Mouse (Mus musculus) erythroblast, embryonic 14.5 days (primary cell): ENCODE measurements around the gene B430218F22Rik.

ENCODE experiments used
- GATA1 ChIP-seq: IDR thresholded peaks from 2 replicates; pipeline ENCODE4 v1.6.1; 2012; ENCODE audit warnings: low read length, inconsistent platforms, mixed read lengths
- TAL1 ChIP-seq: IDR thresholded peaks from 3 replicates; pipeline ENCODE4 v1.6.1; 2012; ENCODE audit warnings: low read length, inconsistent platforms, mixed read lengths

GRCm38 (mm10) chr13:118420408-118420807, 34.0 kb downstream of the B430218F22Rik start:
- TF ChIP-seq GATA1: no peak
- no peak for TF ChIP-seq TAL1
